Mouse (Mus musculus): ENCODE measurements around the gene Krtap5-2. TPM values are rescaled to one million over a fixed set of nuclear protein-coding genes. Genes with fewer than 3 reads are reported as not detected.

Krtap5-2 gene
- polyA plus RNA-seq (2012; rRNA removed) = not detected in 2 replicates

DNA sequence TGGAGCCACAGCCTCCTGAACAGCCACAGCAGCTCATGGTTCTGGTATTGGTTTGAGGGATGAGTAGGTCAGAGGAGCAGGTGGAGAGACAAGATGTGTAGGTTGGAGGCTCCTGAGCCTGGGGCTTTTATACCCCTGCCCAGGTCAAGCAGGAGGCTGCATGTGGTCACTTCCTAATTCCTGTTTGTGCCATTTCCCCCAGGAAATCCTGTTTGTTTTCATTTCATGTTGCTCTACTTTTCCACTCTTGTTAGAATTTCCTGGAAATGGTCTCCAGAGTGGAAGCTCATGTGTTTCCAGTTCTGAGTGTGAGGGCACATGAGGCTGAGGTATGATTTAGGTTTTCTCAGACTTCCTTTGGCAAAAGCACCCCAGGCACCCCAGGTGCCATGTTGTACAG lies at the start of gene Krtap5-2:
Gene Krtap5-2 (minus strand): TSS at position 101 of the 400 bp plus-strand sequence.

DNA sequence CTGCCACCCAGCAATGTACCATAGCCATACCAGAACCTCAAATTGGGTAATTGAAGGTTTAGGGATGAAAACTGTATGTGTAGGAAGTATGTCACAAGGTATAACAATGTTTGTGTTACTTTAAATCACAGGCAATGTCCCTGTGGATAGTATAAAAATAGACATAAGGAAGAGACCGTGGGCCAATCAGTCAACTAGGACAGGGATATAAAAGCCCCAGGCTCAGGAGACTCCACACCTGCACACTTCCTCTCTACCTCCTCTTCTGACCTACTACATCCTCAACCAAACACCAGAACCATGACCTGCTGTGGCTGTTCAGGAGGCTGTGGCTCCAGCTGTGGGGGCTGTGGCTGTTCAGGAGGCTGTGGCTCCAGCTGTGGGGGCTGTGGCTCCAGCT lies 35.8 kb upstream of the Krtap5-2 start, which contains the start of gene Gm7579:
Gene Gm7579 (plus strand): TSS at position 301 of the 400 bp plus-strand sequence.

DNA sequence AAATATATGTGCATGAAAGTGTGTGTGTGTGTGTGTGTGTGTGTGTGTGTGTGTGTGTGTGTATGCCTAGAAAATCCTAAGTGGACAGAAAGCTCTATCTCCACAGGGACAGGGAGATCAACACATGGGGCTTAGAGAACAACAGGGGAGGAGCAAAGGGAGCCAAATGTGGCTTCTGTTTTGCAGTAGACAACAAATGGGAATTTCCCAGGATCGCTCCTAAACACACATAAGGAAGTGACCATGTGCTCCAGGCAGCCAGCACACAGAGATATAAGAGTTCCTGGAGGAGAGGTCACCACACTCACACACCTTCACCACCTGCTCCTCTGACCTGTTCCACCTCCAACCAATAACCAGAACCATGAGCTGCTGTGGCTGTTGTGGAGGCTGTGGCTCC lies 25.3 kb upstream of the Krtap5-2 start, which contains the start of gene Krtap5-3:
Gene Krtap5-3 (plus strand): TSS at position 301 of the 400 bp plus-strand sequence.

DNA sequence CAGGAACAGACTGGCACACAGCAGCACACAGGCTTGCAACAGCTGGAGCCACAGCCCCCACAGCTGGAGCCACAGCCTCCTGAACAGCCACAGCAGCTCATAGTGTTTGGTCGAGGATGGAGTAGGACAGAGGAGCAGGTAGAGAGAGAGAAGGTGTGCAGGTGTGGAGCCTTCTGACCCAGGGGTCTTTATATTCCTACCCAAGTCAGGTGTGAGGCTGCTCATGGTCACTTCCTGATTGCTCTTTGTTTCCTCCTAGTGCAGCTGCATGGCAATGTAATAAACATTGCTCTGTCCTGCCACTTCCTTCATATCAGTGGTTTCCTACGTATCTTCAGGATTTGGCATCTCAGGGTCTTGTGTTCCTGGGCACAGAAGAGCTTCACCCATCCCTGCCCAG lies 14.5 kb upstream of the Krtap5-2 start, which contains the start of gene Gm10153:
Gene Gm10153 (minus strand): TSS at position 101 of the 400 bp plus-strand sequence.

DNA sequence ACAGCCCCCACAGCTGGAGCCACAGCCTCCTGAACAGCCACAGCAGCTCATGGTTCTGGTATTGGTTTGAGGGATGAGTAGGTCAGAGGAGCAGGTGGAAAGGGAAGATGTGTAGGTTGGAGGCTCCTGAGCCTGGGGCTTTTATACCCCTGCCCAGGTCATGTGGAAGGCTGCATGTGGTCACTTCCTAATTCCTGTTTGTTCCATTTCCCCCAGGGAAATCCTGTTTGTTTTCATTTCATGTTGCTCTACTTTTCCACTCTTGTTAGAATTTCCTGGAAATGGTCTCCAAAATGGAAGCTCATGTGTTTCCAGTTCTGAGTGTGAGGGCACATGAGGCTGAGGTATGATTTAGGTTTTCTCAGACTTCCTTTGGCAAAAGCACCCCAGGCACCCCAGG lies 10.2 kb downstream of the Krtap5-2 start, which contains the start of gene Gm4553:
Gene Gm4553 (minus strand): TSS at position 101 of the 400 bp plus-strand sequence.

DNA sequence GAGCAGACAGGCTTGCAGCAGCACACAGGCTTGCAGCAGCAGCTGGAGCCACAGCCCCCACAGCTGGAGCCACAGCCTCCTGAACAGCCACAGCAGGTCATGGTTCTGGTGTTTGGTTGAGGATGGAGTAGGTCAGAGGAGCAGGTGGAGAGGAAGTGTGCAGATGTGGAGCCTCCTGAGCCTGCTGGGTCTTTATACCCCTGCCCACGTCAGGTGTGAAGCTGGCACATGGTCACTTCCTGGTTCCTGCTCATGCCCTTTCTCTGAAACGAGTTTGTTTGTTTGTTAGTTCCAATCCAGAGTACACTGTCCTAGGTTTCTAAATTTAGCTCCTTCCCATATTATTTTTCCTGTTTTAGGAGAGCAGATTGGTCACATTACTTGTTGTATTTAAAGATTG lies 18.8 kb downstream of the Krtap5-2 start, which contains the start of gene Gm29735:
Gene Gm29735 (minus strand): TSS at position 101 of the 400 bp plus-strand sequence.

DNA sequence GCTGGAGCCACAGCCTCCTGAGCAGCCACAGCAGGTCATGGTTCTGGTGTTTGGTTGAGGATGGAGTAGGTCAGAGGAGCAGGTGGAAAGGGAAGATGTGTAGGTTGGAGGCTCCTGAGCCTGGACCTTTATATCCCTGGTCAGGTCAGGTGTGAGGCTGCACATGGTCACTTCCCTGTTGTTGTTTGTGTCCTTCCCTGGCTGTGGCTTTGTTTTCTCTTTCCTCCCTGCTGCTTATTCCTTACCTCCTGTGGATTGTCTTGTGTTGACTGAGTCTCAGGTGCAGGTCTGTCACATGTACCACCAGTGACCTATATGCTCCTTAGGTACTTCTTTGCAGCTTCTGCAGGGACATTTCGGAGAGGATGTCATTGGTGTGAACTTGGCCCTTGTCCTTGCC lies 31.3 kb downstream of the Krtap5-2 start, which contains the start of gene Gm45337:
Gene Gm45337 (minus strand): TSS at position 101 of the 400 bp plus-strand sequence.

DNA sequence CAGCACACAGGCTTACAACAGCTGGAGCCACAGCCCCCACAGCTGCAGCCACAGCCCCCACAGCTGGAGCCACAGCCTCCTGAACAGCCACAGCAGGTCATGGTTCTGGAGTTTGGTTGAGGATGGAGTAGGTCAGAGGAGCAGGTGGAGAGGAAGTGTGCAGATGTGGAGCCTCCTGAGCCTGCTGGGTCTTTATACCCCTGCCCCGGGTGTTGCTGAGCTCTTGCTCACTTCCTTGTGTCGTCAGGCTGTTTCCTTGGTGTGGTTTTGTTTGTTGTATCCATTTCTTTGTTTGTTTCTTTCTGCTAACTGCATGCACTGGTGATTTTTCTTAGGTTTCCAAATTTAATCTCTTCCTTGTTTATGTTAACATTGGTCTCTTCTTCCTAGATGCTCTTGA lies 39.9 kb downstream of the Krtap5-2 start, which contains the start of gene Gm39115:
Gene Gm39115 (minus strand): TSS at position 101 of the 400 bp plus-strand sequence.

Other genes with a start within 250 kb of the Krtap5-2 start
- gene Brsk2, start 226.3 kb downstream of the Krtap5-2 start, polyA plus RNA-seq (2012; rRNA removed) = 139 and 159 TPM in 2 replicates
- gene Mob2, start 114.9 kb downstream of the Krtap5-2 start, polyA plus RNA-seq (2012; rRNA removed) = 43.3 and 45.4 TPM in 2 replicates
- 77.4 and 81.3 TPM in 2 replicates for gene Dusp8, start 80.2 kb downstream of the Krtap5-2 start, polyA plus RNA-seq (2012; rRNA removed)
- gene Gm45618, start 55.3 kb downstream of the Krtap5-2 start, polyA plus RNA-seq (2012; rRNA removed) = not detected in 2 replicates
- not detected in 2 replicates for gene Gm39115, start 40.0 kb downstream of the Krtap5-2 start, polyA plus RNA-seq (2012; rRNA removed)
- gene Gm45337, start 31.4 kb downstream of the Krtap5-2 start, polyA plus RNA-seq (2012; rRNA removed) = not detected in 2 replicates
- not detected in 2 replicates for gene Gm29735, start 18.9 kb downstream of the Krtap5-2 start, polyA plus RNA-seq (2012; rRNA removed)
- not detected in 2 replicates for gene Gm4553, start 10.3 kb downstream of the Krtap5-2 start, polyA plus RNA-seq (2012; rRNA removed)
- gene Gm10153, start 14.4 kb upstream of the Krtap5-2 start, polyA plus RNA-seq (2012; rRNA removed) = not detected in 2 replicates
- not detected in 2 replicates for gene Krtap5-3, start 25.4 kb upstream of the Krtap5-2 start, polyA plus RNA-seq (2012; rRNA removed)
- not detected in 2 replicates for gene Gm7579, start 35.9 kb upstream of the Krtap5-2 start, polyA plus RNA-seq (2012; rRNA removed)
- gene Krtap5-5, start 54.0 kb upstream of the Krtap5-2 start, polyA plus RNA-seq (2012; rRNA removed) = not detected in 2 replicates
- not detected in 2 replicates for gene Gm40460, start 65.1 kb upstream of the Krtap5-2 start, polyA plus RNA-seq (2012; rRNA removed)
- not detected in 2 replicates for gene Gm2431, start 82.3 kb upstream of the Krtap5-2 start, polyA plus RNA-seq (2012; rRNA removed)
- not detected in 2 replicates for gene Gm4559, start 98.4 kb upstream of the Krtap5-2 start, polyA plus RNA-seq (2012; rRNA removed)
- not detected in 2 replicates for gene Krtap5-1, start 121.1 kb upstream of the Krtap5-2 start, polyA plus RNA-seq (2012; rRNA removed)
- not detected in 2 replicates for gene Krtap5-4, start 127.5 kb upstream of the Krtap5-2 start, polyA plus RNA-seq (2012; rRNA removed)
- 2.3 TPM in 2 replicates for gene Ifitm10, start 197.7 kb upstream of the Krtap5-2 start, polyA plus RNA-seq (2012; rRNA removed)
- gene Gm49369, start 206.7 kb upstream of the Krtap5-2 start, polyA plus RNA-seq (2012; rRNA removed) = 0.59 and 0.71 TPM in 2 replicates
- gene Ctsd, start 212.0 kb upstream of the Krtap5-2 start, polyA plus RNA-seq (2012; rRNA removed) = 173 and 189 TPM in 2 replicates

Data from central nervous system, embryonic 14 days (tissue).